Mouse (Mus musculus) c-Kit-negative CD71-positive TER-119-positive erythroid progenitor cells, embryonic 14.5 days (primary cell): ENCODE results near the gene Tekt5.

Source experiments
- DNase-seq: peaks from one replicate; pipeline ENCODE4 v3.0.0-alpha.2; 2013; ENCODE audit warnings: low read depth, low spot score

Gene Tekt5

DNA sequence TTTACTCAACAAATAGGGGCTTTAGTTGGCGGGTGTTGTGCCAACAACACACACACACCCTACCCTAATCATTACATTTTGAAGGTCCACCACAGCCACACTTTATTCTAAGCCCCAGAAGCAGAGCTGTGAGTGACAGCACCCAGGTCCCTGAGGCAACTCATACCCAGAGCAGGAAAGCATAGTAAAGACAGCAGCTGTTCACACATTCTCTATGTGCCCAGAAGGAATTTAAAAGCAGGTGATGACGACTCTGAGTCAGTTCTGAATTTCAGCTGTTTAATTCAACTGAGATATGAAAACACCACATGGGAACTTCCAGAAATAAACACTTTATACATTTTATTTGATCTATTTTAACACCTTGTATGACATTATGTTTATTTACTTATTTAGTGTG lies 15.8 kb downstream of the Tekt5 start:
- no peak for DNase-seq

DNA sequence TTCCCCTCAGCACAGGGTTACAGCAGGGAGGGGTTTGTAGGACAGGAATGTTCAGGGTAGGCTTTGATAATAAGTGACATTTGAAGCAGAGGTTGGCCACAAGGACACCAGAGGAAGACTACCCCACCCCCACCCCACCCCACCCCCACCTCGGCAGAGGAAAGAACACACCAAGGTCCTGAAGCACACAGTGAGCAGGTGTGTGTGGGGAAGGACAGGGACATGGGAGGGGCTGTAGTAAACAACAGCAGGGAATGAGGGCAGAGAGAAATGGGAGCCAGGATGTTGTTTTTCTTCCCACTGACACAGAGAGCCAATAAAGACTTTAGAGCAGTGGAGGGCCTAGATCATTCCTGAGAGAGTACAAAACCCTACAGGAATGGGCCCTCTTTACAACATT lies 18.0 kb downstream of the Tekt5 start:
- DNase-seq: no peak

DNA sequence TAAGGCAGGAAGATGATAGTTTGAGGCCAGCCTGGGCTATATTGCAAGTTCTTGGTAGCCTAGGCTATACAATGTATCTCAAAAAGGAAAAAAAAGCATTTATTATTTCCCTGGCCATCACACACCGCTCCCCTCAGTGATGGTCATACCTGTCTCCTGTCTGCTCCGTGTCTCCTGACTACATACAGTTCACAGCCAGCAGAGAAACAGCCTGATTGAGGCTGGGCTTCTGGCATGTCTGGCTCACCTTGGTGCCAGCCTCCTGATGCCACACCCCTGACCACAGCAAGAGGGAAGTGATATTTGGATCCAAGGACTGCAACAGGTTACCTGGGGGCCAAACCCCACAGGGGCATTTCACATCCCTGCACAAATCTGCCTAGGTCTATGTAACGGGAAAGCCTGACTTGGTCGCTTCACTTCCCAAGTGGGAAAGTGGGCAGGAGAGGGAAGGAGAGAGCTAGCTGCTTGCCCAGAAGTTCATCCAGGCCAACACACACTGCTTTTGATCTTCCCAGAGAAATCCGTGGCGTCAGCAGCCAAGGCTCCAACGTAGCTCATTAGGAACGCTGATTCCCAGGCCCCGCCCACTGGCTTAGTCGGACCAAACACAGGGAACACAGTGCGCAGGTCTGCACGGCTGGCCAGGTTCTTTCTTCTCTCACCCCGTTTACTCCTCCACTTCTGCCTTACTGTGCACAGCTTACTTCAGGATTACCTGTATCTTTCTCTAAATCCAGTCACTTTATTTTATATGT lies 20.9 kb downstream of the Tekt5 start:
- DNase-seq: no peak

DNA sequence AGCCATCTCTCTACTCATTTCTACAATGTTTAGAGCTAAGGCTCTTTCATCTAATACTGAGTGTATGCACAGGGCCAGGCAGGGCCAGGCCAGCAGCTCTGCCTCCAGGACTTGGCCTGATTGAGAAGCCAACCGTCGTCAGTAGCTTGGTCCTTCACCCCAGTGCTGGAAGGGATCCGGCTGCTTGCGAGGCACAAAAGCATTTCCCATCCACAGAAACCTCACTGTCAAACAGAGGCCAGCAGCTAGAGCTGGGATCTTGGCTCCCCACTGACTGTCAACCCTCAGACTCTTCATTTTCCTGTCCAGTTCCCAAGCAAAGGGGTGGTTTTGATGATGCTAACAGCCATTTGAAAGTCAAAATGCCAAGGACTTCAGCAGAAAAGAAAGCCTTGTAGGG lies 22.9 kb downstream of the Tekt5 start:
- no peak for DNase-seq

DNA sequence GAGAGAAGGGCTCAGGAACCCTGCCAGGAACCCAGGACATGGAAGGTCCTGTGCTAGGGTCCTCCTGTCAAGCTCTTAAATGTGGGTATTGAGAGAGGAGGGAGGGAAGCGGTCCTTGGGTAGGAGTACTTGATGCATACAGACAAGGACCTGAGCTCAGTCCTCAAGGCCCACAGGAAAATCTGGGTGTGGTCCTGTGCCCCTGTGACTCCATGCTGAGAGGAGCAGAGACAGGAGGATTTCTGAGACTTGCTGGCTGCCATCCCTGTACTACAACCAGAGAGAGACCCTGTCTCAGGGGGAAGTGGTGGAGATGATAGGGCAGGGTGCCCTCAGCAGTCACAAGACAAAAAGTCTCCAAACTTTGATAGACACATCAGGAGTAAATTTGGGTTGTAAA lies 25.3 kb downstream of the Tekt5 start:
- DNase-seq: no peak

DNA sequence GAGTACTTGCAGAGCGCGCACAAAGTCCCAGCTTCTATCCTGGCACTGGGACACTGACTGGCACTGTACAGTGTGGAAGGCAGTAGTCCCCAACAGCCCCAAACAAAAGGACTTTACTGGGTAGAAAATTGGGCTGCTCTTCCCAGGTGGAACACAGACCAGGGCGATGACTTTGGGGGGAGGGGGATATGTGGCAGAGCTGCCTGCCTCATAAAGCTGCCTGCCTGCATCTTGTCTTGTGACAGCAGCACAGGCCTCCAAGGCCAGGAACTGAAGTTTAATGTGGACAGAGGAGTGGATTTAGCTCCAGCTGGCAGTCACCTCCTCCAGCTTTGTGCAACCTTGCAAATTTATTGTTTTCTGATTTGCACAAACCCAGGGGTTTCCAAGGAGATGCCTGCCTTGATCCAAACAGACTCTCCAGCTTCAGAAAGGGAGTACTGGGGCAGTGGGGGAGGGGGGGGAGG lies 25.8 kb downstream of the Tekt5 start:
- DNase-seq: no peak

DNA sequence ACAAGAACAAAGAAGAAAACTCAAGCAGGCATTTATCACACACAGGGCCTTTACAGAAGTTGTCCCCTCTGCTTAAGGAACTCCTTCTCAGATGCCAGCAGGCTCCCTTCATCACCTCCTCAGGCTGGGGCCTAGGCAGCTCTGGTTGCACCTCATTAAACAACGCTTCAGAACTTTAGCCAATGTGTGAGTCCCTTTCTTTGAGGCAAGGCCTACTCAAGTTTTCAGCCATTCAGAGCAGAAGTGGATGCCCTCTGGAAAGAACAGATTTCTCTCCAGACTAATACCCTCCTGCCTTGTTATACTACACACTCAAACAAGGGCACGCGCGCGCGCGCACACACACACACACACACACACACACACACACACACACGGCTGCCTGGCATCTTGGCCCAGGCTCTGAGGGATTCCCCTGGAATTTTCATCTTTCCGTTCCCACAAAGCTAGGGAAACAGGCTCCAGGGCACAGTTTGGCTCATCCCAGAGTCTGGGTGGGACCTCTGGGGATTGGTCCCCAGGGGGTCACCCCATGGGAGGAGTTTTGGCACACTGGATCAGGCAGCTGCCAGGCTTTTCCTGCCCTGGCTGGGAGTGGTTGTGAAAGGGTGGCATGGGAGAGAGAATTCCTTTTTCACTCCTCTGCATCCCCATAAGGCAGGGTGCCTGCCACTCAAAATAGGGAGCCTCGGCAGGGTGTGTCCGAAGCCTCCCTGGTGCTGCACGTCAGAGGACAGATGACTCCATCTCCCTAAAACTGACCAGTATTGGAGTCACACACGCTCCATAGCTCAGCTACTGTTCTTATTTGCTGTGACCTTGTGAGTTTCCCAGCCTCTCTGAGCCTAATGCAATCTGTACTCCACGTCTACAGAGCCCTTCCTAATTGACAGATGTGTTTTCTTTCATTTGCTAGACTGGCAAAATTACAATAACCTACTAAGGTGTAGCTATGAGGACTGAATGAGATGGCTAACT lies 28.8 kb downstream of the Tekt5 start:
- no peak for DNase-seq

DNA sequence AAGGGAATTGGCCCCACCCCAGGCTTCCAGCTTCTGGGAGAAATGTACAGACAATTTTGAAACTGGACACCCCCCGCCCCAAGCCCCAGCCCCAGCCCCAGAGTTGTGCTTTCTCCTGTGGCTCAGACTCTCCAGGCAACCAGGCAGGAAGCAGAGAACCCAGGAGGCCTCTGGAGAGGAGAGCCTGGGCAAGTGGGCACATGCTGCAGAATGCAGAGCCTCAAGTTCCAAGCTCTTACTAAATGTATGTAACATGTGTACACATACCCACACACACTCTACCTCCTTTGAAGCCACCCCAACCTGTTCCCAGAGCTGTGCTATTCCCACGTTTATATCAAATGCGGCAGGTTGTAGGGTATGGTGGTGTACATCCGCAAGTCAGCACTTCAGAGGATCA lies 29.5 kb downstream of the Tekt5 start:
- DNase-seq: no peak

DNA sequence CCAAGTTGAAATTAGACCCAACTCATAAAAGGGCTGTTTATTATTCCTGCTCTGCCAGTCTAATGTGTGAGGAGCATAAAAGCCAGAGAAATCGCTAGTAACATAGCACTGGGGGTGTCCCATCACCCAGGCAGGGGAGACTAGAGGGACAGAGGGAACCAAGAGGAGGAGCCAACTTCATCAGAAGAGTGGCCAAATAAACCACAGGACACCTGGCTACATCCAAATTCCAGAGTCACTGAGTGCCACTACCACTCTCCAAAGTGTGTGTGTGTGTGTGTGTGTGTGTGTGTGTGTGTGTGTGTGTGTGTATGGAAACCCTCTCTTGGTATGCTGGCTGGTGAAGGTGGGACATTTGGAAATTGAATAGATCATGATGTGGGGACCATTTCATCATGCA lies 32.2 kb downstream of the Tekt5 start:
- no peak for DNase-seq

DNA sequence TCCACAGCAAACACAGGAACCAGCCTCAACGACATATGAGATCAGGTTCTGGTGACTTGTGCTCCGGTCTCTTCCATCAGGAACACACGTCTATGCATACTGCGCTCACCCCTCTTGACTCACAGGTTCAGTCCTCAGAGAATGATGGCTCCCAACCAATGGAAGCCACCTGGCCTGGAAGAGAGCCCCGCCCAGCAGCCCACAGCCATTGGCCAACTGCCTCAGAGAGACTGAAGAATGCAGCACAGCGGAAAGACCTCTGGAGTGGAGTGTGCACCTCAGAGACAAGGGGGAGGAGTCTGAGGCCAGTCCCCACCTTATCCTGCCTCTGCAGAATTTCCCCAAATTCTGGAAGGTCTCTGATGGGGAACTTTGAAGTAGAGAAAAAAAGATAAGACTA lies 36.0 kb downstream of the Tekt5 start:
- no peak for DNase-seq

DNA sequence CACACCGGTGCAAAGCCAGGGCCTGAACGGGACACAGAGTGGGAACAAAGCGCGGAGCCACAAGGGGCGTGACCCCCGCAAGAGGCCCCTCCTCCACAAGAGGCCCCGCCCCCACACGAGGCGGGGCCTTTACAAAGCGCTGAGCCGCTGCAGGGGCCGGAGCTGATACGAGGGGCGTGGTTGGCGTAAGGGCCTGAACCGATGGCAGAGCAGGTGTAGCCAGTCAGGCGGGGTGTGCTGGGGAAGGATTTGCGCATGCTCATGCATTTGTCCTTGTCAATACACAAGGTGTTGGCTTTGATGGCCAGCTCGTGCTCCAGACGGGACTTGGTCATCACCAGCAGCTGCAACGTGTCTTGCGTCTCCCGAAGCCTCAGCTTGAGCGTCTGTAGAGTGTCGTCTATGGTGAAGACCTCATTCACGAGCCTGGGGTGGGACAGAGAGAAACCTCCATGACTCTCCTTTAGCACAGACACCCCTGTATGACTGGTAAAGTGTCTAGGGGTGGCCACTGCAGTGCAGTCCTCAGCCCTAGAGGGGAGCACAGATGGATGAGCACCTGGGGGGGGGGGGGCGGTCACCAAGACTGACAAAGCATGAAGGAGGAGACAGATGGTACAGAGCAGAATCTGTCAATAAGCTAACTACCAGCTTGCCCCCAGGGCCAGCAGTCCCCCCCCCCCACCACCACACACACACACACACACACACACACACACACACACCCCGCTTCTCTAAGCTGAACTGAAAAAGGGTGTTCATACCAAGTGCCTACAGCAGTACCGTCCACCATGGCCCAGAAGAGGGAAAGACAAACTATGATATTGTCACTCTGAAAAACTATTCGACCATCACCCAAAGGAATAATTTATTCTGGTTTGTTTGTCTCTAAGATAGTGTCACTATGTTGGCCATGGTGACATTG lies 37.0 kb downstream of the Tekt5 start:
- DNase-seq: peak; percentile 67

DNA sequence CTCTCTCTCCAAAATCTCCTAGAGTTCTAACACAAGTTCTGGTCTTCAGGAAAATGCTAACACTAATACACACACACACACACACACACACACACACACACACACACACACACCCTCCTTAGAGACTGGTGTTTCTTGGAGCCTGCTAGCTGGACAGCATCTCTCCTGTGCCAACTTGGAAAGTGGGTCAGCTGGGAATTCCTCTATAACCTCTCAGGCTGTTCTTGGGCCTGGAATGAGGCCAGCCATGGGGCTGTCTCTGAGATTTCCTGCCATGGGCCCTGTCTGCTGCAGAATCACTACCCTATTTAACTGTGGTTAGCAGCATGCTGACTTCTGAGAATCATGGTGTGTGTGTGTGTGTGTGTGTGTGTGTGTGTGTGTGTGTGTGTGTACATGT lies 40.3 kb downstream of the Tekt5 start:
- no peak for DNase-seq

DNA sequence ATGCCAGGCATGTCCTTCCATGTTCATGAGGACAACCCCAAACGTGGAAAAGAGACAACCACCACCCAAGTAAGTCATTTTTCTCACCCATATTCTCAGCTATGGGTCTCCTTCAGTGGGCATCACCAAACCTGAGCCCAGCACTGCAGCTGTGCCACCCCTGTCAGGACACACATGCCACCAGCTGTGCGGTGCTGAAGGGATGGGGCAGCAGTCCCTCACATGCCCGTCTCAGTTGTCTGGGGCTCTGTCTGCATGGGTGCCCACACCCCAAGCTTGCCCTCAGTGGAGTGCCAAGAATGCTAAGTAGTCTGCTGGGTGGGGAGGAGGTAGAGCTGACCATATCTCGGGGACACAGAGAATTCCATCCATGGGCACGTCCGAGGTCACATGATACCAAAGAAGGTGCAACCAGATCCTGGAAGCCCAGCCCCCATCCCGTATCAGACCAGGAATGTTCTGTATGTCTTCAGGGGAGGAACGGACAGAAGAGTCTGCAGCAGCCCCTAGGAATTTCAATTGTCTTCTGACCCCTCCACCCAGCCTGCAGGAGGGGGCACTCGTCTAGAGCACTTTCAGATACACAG lies 44.1 kb downstream of the Tekt5 start:
- DNase-seq: no peak

DNA sequence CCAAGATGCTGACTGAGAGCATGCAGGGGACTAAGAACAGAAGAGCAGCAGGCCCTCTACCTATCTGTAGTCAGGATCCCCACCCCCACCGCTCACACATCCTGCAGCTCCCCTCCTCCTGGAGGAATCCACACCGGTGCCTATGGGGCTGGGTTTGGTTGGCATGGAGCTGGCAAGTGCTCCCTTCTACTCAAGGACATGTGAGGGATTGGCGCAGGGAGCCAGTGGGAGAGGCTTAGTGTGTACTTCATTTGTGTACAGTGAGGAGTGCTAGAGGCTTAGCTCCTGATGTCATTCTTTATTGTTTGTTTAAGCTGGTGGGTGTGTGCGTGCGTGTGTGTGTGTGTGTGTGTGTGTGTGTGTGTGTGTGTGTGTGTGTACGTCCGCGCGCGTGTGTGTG lies 45.4 kb downstream of the Tekt5 start:
- DNase-seq: no peak

DNA sequence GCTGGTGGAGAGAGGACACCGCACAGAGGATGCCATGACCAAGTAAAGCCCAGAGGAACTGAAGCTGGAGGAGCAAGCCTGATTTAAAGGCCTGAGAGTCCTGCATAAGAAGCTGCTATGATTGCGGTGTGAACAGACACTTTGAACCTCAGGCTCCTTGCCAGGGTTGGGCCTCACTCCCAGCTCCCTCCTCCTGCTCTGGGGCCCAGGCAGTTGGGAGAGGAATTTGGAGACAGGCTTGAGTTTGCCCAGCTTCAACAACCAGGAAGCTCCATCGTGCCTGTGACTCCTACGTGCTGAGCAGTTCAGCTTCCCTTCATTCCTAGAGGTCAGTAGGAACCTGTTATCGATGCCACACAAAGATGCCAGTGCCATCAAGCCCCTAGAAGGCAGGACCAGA lies 45.9 kb downstream of the Tekt5 start:
- no peak for DNase-seq

DNA sequence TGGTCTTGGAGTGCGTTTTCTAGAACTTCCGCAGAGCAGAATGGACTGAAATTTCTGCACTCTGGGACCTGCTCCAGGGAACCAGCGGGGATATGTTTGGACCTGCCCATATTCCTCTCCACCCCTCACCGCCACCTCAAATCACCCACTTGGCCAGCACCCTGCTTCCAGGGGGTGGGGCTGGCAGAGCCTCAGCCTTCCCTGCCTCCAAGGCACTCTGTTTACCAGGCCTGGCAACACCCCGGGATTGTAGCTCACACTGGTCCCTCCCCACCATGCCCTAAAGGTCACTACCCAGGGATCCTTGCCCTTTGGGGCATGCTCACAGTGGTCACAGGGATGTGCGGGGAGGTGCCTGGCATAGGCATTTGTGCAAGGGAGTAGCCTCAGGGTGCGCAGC lies 47.7 kb downstream of the Tekt5 start:
- no peak for DNase-seq

DNA sequence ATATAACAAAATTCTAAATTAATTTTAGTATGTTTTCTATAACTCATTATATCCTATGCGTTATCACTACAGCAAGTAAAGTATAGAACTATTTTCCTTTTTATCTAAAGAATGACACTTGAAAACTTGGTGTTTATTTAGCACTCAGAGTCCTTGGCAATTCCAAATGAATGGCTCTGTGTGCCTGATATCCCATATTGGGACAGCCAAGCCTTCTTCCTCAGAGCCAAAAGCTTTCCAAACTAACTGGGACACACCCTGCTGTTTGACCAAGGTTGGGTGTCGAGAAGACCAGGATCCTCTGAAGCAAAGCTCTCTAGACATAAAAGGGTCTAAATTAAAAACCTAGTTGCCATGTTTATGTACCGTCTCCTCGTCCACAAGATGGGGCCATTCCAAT lies 54.2 kb downstream of the Tekt5 start:
- no peak for DNase-seq

DNA sequence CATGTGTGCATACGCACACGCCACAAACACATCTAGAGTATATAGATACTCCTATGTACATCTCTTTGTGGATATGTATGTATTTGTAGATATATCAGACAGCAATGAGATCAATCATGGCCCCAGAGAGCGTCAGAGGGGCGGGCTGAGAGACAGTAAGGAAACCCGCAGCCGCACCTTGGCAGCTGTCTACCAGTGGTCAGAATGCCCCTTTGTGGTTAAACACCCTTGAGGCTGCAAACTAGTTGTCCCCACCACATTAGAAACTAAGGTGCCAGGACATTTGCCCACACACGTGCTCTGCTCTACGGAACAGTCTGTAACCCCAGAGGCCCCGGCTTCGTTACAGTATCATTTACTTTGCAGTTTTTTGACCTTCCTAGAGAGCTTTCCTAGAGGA lies 55.4 kb downstream of the Tekt5 start:
- DNase-seq: no peak

DNA sequence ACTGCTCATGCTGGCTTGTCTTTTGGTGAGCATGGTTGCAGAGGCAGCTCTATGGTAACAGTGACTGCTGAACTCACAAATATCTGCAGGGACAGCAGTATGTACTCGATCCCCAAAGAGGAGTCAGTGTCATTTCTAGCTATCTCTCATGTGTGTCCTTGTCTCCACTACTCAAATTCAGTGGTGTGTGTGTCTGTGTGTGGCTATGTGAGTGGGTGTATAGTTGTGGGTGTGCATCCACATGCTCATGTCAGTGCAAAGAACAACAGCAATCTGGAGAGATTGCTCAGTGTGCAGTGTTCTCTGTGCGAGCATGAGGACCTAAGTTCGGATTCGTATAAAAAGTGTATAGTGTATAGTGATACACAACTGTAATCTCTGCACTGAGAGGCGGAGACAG lies 56.7 kb downstream of the Tekt5 start:
- DNase-seq: no peak

DNA sequence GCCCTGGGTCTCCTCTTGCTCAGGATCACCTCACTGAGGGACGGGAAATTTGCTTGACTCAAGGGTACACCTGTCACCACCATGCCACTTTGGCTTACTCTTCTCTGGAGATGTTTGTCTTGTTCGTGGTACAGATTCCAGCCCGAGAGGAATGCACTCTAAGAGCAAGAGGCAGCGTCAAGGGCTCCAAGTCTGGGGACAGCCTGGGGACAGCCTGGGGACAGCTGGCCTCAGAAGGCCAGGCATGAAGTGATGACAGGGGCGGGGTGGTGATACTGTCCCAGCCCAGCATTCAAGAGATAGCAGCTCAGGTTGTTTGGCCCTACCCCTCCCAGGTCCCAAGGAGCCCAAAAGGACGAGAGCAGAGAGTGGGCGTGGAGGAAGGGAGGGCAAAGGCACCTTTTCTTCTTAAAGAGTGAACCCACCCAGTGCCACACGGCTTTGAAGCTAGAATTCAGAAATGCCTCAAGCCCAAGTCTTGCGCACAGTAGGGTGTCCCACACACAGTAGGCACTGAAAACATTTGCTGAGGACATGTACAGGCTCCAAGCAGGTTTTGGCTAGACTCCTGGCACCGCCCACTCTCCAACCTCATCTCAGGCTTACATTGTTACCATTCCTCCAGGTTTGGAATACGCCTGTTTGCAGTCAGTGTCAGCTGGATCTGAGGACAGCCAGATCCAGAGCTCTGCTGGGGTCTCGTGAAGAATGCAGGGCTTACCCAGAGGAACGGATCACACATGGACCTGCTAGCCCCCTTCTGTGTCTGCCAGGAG lies 57.7 kb downstream of the Tekt5 start:
- no peak for DNase-seq
